Mouse (Mus musculus) Patski (cell line): ENCODE measurements at regions not wholly inside any gene's neighbourhood (a gene's known extent, or its start where the extent isn't known, plus 50 kb on each side); places are given as distances from the start of the nearest gene placed in this dataset.

Experiments
- ATAC-seq: fragments of 100-300 bp; one replicate; pipeline ENCODE4 v1.8.0; 2021
- CTCF ChIA-PET: fragments of 350-600 bp; sonication (Branson Sonifier 250); formaldehyde crosslinking; loops from one replicate; lab custom pipeline; 2022; ENCODE audit warnings: inconsistent platforms; lab: Charles Lee
- POLR2A ChIA-PET: fragments of 350-600 bp; sonication (Branson Sonifier 250); formaldehyde crosslinking; loops from one replicate; lab custom pipeline; 2022; ENCODE audit warnings: antibody characterized with exemption, inconsistent platforms; lab: Charles Lee
- DNase-seq: peaks from one replicate; pipeline ENCODE4 v3.0.0-alpha.2; 2011; ENCODE audit warnings: low read depth, low spot score
- H3K27me3 ChIP-seq: fragments of 371-371 bp; one replicate; pipeline ENCODE4 v1.5.1; 2021
- CTCF ChIP-seq: fragments of 100-300 bp; IDR thresholded peaks from one replicate; pipeline ENCODE4 v1.5.1; 2021
- in situ Hi-C: fragments of 300-500 bp; cut with MboI; formaldehyde crosslinking; loops from 3 replicates; pipeline ENCODE4 v1.11.1; 2018; ENCODE audit warnings: low pct_unique_long_range_greater_than_20kb, mixed read lengths

- DNase-seq (no peak), ATAC-seq (no peak)
- TF ChIP-seq CTCF: no peak
- in situ Hi-C loops: no loop called here
- ChIA-PET CTCF (no interaction called here), POLR2A (no interaction called here)
- H3K27me3 ChIP-seq: no peaks in the 10 kb centered on the region
Observed at GRCm38 (mm10) chr5:45127971-45128370, 322.1 kb downstream of the Qdpr start.

GRCm38 (mm10) chr5:45121751-45122280 is 322.3 kb upstream of the Ldb2 start:
- ATAC-seq (no peak), DNase-seq (no peak)
- in situ Hi-C loops: no loop called here
- TF ChIP-seq CTCF: no peak
- ChIA-PET POLR2A (no interaction called here), CTCF (interaction anchor here (1.4 kb wide), 1 partner anchor 21 kb away, joined by 3 read pairs; no protein-coding TSS in a partner anchor)
- no peaks in the 10 kb centered on the region for H3K27me3 ChIP-seq

- in situ Hi-C loops: no loop called here
- no peak for ATAC-seq
- ChIA-PET POLR2A (no interaction called here), CTCF (no interaction called here)
- no peak for DNase-seq
- H3K27me3 ChIP-seq: no peaks in the 10 kb centered on the region
- no peak for TF ChIP-seq CTCF
Observed at GRCm38 (mm10) chr5:45119757-45120156, 320.3 kb upstream of the Ldb2 start.

- POLR2A ChIA-PET: interaction anchor here (0.7 kb wide), 1 partner anchor 19 kb away, joined by 3 read pairs; no protein-coding TSS in a partner anchor
- DNase-seq (no peak), ATAC-seq (no peak)
- CTCF ChIA-PET: no interaction called here
- TF ChIP-seq CTCF: no peak
- in situ Hi-C loops: no loop called here
- no peaks in the 10 kb centered on the region for H3K27me3 ChIP-seq
Observed at GRCm38 (mm10) chr5:45111246-45111645, 311.8 kb upstream of the Ldb2 start.

- no peak for TF ChIP-seq CTCF
- in situ Hi-C loops: no loop called here
- no peaks in the 10 kb centered on the region for H3K27me3 ChIP-seq
- ChIA-PET POLR2A (interaction anchor here (0.7 kb wide), 1 partner anchor 19 kb away, joined by 3 read pairs; no protein-coding TSS in a partner anchor), CTCF (no interaction called here)
- ATAC-seq (no peak), DNase-seq (no peak)
Observed at GRCm38 (mm10) chr5:45110797-45111196, 311.3 kb upstream of the Ldb2 start.

GRCm38 (mm10) chr5:45105236-45105816 is 305.8 kb upstream of the Ldb2 start:
- H3K27me3 ChIP-seq: peaks cover 8% of the 10 kb centered on the region
- TF ChIP-seq CTCF: no peak
- POLR2A ChIA-PET: interaction anchor here (0.6 to 0.7 kb wide), 2 partner anchors 37 to 1071 kb away, joined by 3 read pairs; no protein-coding TSS in a partner anchor
- CTCF ChIA-PET: no interaction called here
- DNase-seq (no peak), ATAC-seq (no peak)
- in situ Hi-C loops: no loop called here

GRCm38 (mm10) chr5:45103763-45104428 is 304.4 kb upstream of the Ldb2 start:
- peaks cover 8% of the 10 kb centered on the region for H3K27me3 ChIP-seq
- ChIA-PET POLR2A (no interaction called here), CTCF (no interaction called here)
- in situ Hi-C loops: no loop called here
- no peak for TF ChIP-seq CTCF
- ATAC-seq: no peak
- DNase-seq: no peak

- H3K27me3 ChIP-seq: peaks cover 8% of the 10 kb centered on the region
- in situ Hi-C loops: no loop called here
- ChIA-PET CTCF (no interaction called here), POLR2A (interaction anchor here (0.6 kb wide), 1 partner anchor 33 kb away, joined by 3 read pairs; no protein-coding TSS in a partner anchor)
- DNase-seq: no peak
- ATAC-seq: no peak
- no peak for TF ChIP-seq CTCF
Observed at GRCm38 (mm10) chr5:45102661-45103060, 303.2 kb upstream of the Ldb2 start.

GRCm38 (mm10) chr5:45101777-45102176 is 302.3 kb upstream of the Ldb2 start:
- peaks cover 8% of the 10 kb centered on the region for H3K27me3 ChIP-seq
- no peak for ATAC-seq
- ChIA-PET POLR2A (no interaction called here), CTCF (no interaction called here)
- in situ Hi-C loops: no loop called here
- no peak for TF ChIP-seq CTCF
- no peak for DNase-seq

GRCm38 (mm10) chr5:45099082-45099481 is 299.6 kb upstream of the Ldb2 start:
- CTCF ChIA-PET: no interaction called here
- TF ChIP-seq CTCF: no peak
- DNase-seq (no peak), ATAC-seq (no peak)
- POLR2A ChIA-PET: no interaction called here
- peaks cover 8% of the 10 kb centered on the region for H3K27me3 ChIP-seq
- in situ Hi-C loops: no loop called here

GRCm38 (mm10) chr5:45097941-45098340 is 298.5 kb upstream of the Ldb2 start:
- POLR2A ChIA-PET: no interaction called here
- in situ Hi-C loops: no loop called here
- CTCF ChIA-PET: no interaction called here
- peaks cover 7% of the 10 kb centered on the region for H3K27me3 ChIP-seq
- ATAC-seq (no peak), DNase-seq (no peak)
- TF ChIP-seq CTCF: no peak
